Mouse (Mus musculus) forebrain, embryonic 14.5 days (tissue): ENCODE results near the gene Mtor. TPM values are rescaled to one million over a fixed set of nuclear protein-coding genes. Genes with fewer than 3 reads are reported as not detected.

Experiments
- ATAC-seq: fragments of 200-750 bp; cut with Nextera tagmentation; 2 replicates; pipeline ENCODE4 v1.8.0; 2017; ENCODE audit warnings: mild to moderate bottlenecking, moderate library complexity
- DNase-seq: peaks from one replicate; pipeline ENCODE4 v3.0.0-alpha.2; 2015; ENCODE audit warnings: low spot score
- H3K27ac ChIP-seq: fragments of 300-500 bp; sonication (generic); 2 replicates; pipeline ENCODE4 v1.5.1; 2014; ENCODE audit warnings: low read depth, mild to moderate bottlenecking, control low read depth, low read length, moderate library complexity
- H3K27me3 ChIP-seq: fragments of 300-500 bp; sonication (generic); replicated peaks from 2 replicates; pipeline ENCODE4 v1.6.1; 2014; ENCODE audit warnings: low read length, control low read depth, mixed read lengths; ENCODE audit not compliant: control insufficient read depth, insufficient read depth
- H3K36me3 ChIP-seq: fragments of 300-500 bp; sonication (generic); 2 replicates; pipeline ENCODE4 v1.6.1; 2014; ENCODE audit warnings: low read length, control low read depth; ENCODE audit not compliant: control insufficient read depth, insufficient read depth
- H3K4me1 ChIP-seq: fragments of 300-500 bp; sonication (generic); 2 replicates; pipeline ENCODE4 v1.6.1; 2014; ENCODE audit warnings: antibody characterized with exemption, low read length, control low read depth; ENCODE audit not compliant: control insufficient read depth, insufficient read depth
- H3K4me2 ChIP-seq: fragments of 300-500 bp; sonication (generic); 2 replicates; pipeline ENCODE4 v1.6.1; 2014; ENCODE audit warnings: mild to moderate bottlenecking, control low read depth, low read length
- H3K4me3 ChIP-seq: fragments of 300-500 bp; sonication (generic); 2 replicates; pipeline ENCODE4 v1.5.1; 2014; ENCODE audit warnings: low read depth, low read length, control low read depth
- H3K9ac ChIP-seq: fragments of 300-500 bp; sonication (generic); 2 replicates; pipeline ENCODE4 v1.6.1; 2014; ENCODE audit warnings: mild to moderate bottlenecking, low read length, control low read depth, moderate library complexity
- H3K9me3 ChIP-seq: fragments of 300-500 bp; sonication (generic); replicated peaks from 2 replicates; pipeline ENCODE4 v1.6.1; 2016; ENCODE audit warnings: low read length, control low read depth, mixed read lengths; ENCODE audit not compliant: control insufficient read depth
- WGBS: fragments of 180-500 bp; shearing (Covaris S2); extraction: QIAGEN DNeasy Blood & Tissue Kit; methylation state at CpG from one replicate; pipeline ENCODE4 v1.1.7; 2014; 5-methylcytosine and 5-hydroxymethylcytosine counted together
- polyA plus RNA-seq: library from polyadenylated mRNA; unstranded; fragments of >200 nt; fragmentation: Nextera tagmentation; extraction: Ambion mirVana; gene quantifications from 2 replicates; pipeline ENCODE4 v1.2.1, GENCODE M21; 2014

Mtor gene
- polyA plus RNA-seq, 1 experiment from 2014 or later: 22.2 TPM

- Histone ChIP-seq H3K4me1 (no peaks in the 10 kb centered on the region), H3K4me3 (no peak overlapping the region), H3K9ac (no peak overlapping the region), H3K9me3 (no peaks in the 10 kb centered on the region), H3K36me3 (peaks cover 83% of the 10 kb centered on the region), H3K4me2 (no peak overlapping the region), H3K27ac (no peak overlapping the region), H3K27me3 (no peaks in the 10 kb centered on the region)
- WGBS: 62% methylated on average over 6 of the region's 6 CpGs
- DNase-seq: peak; percentile 40
- ATAC-seq: peak; percentile 37; the same call in 1 of the 2 replicates
Measured at GRCm38 (mm10) chr4:148490502-148490901, 42.1 kb downstream of the Mtor start.

GRCm38 (mm10) chr4:148491448-148491847 is 43.0 kb downstream of the Mtor start:
- Histone ChIP-seq H3K27me3 (no peaks in the 10 kb centered on the region), H3K27ac (no peak overlapping the region), H3K4me1 (peaks cover 4% of the 10 kb centered on the region; the same call in 1 of the 2 replicates), H3K9me3 (no peaks in the 10 kb centered on the region), H3K9ac (no peak overlapping the region), H3K36me3 (peaks cover 78% of the 10 kb centered on the region), H3K4me3 (no peak overlapping the region), H3K4me2 (no peak overlapping the region)
- WGBS: 63% methylated on average over 7 of the region's 7 CpGs
- DNase-seq: peak; percentile 48
- no peak; the same call in 1 of the 2 replicates for ATAC-seq

DNA sequence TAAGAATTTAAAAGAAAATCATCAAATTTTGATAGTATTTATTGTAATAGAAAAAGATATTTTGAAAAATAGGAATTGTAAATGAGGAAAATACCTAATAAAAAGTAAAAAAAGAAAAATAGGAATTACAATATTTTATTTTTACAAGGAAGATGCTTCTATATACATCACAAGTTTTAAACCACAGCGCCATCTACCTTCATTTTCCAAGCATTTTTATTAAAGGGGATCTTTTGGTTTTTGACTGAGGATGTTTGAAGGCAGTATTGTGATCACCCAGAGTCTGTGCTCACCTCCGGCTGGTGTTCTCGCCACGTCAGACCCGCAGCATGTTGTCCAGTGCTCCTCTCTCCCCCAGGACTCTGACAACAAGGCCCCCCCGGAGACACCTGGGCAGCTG is 46.7 kb downstream of the Mtor start:
- Histone ChIP-seq H3K9me3 (no peaks in the 10 kb centered on the region), H3K36me3 (peaks cover 69% of the 10 kb centered on the region), H3K4me3 (no peak overlapping the region), H3K27me3 (no peaks in the 10 kb centered on the region), H3K9ac (no peak overlapping the region), H3K27ac (peak overlapping the region; percentile 75; the same call in 1 of the 2 replicates), H3K4me1 (peaks cover 4% of the 10 kb centered on the region; the same call in 1 of the 2 replicates), H3K4me2 (no peak overlapping the region)
- 89% methylated on average over 6 of the region's 6 CpGs for WGBS
- DNase-seq: peak; percentile 25
- ATAC-seq: no peak

GRCm38 (mm10) chr4:148495874-148496689 is 47.7 kb downstream of the Mtor start:
- Histone ChIP-seq H3K9ac (no peak overlapping the region), H3K27ac (peak overlapping the region; percentile 75), H3K36me3 (peaks cover 69% of the 10 kb centered on the region), H3K4me1 (peaks cover 4% of the 10 kb centered on the region; the same call in 1 of the 2 replicates), H3K9me3 (no peaks in the 10 kb centered on the region), H3K4me2 (no peak overlapping the region), H3K27me3 (no peaks in the 10 kb centered on the region), H3K4me3 (no peak overlapping the region)
- WGBS: 70% methylated on average over 25 of the region's 25 CpGs
- peak; percentile 93 for DNase-seq
- ATAC-seq: peak; percentile 88

- Histone ChIP-seq H3K4me1 (peaks cover 8% of the 10 kb centered on the region; the same call in 1 of the 2 replicates), H3K9ac (no peak within 1 kb of the TSS), H3K9me3 (no peaks in the 10 kb centered on the region), H3K27ac (no peak within 1 kb of the TSS), H3K27me3 (no peaks in the 10 kb centered on the region), H3K4me2 (no peak within 1 kb of the TSS), H3K4me3 (no peak within 1 kb of the TSS), H3K36me3 (peaks cover 78% of the 10 kb centered on the region)
- ATAC-seq (no peak), DNase-seq (no peak)
- 65% methylated on average over 4 of the region's 4 CpGs for WGBS
Measured at GRCm38 (mm10) chr4:148500410-148500867, 52.0 kb downstream of the Mtor start, which contains the start of gene Angptl7. Gene Angptl7 (minus strand): TSS chr4:148500460.

DNA sequence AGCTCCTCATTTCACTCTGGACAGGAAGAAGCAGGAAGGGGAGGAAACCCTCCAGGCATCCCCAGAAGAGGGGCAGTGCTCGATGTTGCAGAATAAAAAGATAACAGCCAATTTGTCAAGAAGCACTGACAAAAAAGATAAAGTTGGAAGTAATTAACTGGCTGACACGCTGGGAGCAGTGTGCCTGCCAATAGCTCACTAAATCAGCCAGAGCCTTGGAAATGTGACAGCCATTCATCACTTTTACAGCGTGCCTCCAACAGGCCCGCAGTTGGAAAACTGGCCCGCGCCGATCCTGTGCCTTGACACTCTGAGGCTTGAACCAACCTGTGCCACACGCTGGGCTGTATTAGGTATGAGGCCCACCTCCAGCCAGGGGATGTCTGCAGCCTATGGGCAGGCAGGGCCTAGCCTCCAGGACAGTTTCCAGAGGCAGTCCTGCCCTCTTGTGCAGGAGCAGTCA is 56.1 kb downstream of the Mtor start:
- Histone ChIP-seq H3K4me1 (peaks cover 5% of the 10 kb centered on the region; the same call in 1 of the 2 replicates), H3K27me3 (no peaks in the 10 kb centered on the region), H3K4me3 (no peak overlapping the region), H3K27ac (peak overlapping the region; percentile 54; the same call in 1 of the 2 replicates), H3K9ac (no peak overlapping the region), H3K4me2 (no peak overlapping the region), H3K9me3 (no peaks in the 10 kb centered on the region), H3K36me3 (peaks cover 68% of the 10 kb centered on the region)
- DNase-seq (peak; percentile 82), ATAC-seq (peak; percentile 75; the same call in 1 of the 2 replicates)
- 57% methylated on average over 8 of the region's 8 CpGs for WGBS

DNA sequence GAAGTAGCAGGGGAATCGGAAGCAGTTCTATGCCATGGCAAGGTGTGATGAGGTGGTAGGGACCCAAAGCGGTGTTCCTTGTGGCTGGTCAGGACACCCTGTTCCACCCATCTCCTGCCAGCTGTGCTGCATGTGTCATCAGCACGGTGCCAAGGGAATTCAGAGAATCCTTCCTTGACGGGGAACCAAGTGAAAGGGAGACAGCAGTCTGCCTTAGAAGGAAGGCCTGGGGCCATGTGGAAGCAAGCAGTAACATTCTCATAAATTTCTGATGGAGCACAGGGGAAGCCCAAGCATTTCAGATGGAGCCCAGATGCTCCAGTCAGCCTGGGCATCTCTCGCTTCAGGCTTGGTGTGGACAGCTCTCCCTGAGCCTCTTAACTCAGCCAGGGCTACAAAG is 59.2 kb downstream of the Mtor start:
- peaks cover 63% of the 10 kb centered on the region for H3K36me3 ChIP-seq
- WGBS: 83% methylated on average over 5 of the region's 5 CpGs
- no peak overlapping the region for H3K27ac ChIP-seq
- H3K4me1 ChIP-seq: peaks cover 5% of the 10 kb centered on the region; the same call in 1 of the 2 replicates
- H3K4me2 ChIP-seq: no peak overlapping the region
- H3K4me3 ChIP-seq: no peak overlapping the region
- no peaks in the 10 kb centered on the region for H3K27me3 ChIP-seq
- H3K9ac ChIP-seq: no peak overlapping the region
- DNase-seq (no peak), ATAC-seq (no peak)
- H3K9me3 ChIP-seq: no peaks in the 10 kb centered on the region

DNA sequence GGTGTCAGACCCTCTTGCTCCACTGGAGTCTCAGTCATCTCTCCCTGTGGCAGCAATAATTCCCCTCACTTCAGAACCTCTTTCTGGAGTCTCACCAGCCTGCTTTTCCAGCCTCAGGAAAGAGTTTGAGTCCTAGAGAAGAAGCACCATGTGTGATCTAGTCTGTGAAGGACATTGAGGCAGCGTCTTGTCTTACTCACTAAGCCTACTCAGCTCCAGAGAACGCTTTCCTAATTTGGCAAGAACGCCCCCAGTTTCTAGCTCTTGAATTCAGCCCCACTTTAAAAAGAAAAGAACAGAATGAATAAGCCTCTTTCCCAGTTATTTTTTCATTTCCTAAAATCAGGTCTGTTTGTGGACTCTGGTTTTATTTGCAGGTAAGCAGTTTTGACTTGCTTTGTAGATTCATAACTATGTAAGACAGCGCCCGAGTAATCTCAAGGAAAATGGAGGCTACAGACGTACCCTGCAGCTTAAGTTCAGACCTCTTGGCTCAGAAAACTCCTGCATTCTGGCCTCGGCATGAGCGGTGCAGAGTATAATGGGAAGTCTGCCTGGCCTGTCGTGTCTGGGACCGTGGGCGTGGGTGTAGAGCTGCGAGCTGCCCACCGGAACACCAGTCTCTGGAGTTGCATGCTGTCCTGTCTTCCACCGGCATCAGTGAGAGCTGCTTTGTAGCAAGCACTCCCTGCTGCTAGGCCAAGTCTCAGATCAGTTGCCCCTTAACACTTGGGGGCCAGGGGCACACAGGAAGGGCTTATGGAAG is 59.9 kb downstream of the Mtor start:
- WGBS: 93% methylated on average over 14 of the region's 14 CpGs
- Histone ChIP-seq H3K27ac (no peak overlapping the region), H3K9ac (no peak overlapping the region), H3K4me2 (no peak overlapping the region), H3K4me1 (peaks cover 5% of the 10 kb centered on the region; the same call in 1 of the 2 replicates), H3K9me3 (no peaks in the 10 kb centered on the region), H3K27me3 (no peaks in the 10 kb centered on the region), H3K4me3 (no peak overlapping the region), H3K36me3 (peaks cover 63% of the 10 kb centered on the region)
- DNase-seq: no peak
- ATAC-seq: no peak
